Mouse (Mus musculus) small intestine, adult 2 months (tissue): ENCODE results near the gene Noc2l. TPM values are rescaled to one million over a fixed set of nuclear protein-coding genes. Genes with fewer than 3 reads are reported as not detected.

Source experiments
- H3K27ac ChIP-seq: fragments of 200-500 bp; 2 replicates; pipeline ENCODE4 v1.5.1; 2012; ENCODE audit warnings: low read depth, low read length, control low read depth, inconsistent platforms; ENCODE audit not compliant: insufficient read depth
- H3K27me3 ChIP-seq: fragments of 200-500 bp; 2 replicates; pipeline ENCODE4 v1.6.1; 2012; ENCODE audit warnings: mild to moderate bottlenecking, moderate library complexity, low read length, inconsistent platforms; ENCODE audit not compliant: control insufficient read depth, insufficient read depth
- H3K36me3 ChIP-seq: fragments of 200-500 bp; 2 replicates; pipeline ENCODE4 v1.6.1; 2012; ENCODE audit warnings: mild to moderate bottlenecking, low read length, control low read depth, inconsistent platforms; ENCODE audit not compliant: control insufficient read depth, insufficient read depth
- H3K4me1 ChIP-seq: fragments of 200-500 bp; 2 replicates; pipeline ENCODE4 v1.6.1; 2012; ENCODE audit warnings: low read length, inconsistent platforms, mixed read lengths; ENCODE audit not compliant: control insufficient read depth, insufficient read depth, insufficient read length
- H3K4me3 ChIP-seq: fragments of 200-500 bp; 2 replicates; pipeline ENCODE4 v1.5.1; 2012; ENCODE audit warnings: low read depth, mild to moderate bottlenecking, control low read depth, inconsistent platforms, low read length, moderate library complexity
- CTCF ChIP-seq: fragments of 200-500 bp; IDR thresholded peaks from 2 replicates; pipeline ENCODE4 v1.5.1; 2012; ENCODE audit warnings: low read depth, mild to moderate bottlenecking, control low read depth, inconsistent platforms, low read length, moderate library complexity, mixed read lengths; ENCODE audit not compliant: insufficient replicate concordance, insufficient read length; ENCODE audit errors: extremely low read depth
- POLR2A ChIP-seq: fragments of 200-500 bp; IDR thresholded peaks from 2 replicates; pipeline ENCODE4 v1.6.1; 2012; ENCODE audit warnings: low read depth, mild to moderate bottlenecking, control low read depth, inconsistent platforms, low read length, moderate library complexity
- WGBS: fragments of 180-500 bp; shearing (Covaris S2); methylation state at CpG from one replicate; pipeline ENCODE4 v1.1.7; 2018; 5-methylcytosine and 5-hydroxymethylcytosine counted together
- polyA plus RNA-seq: library from polyadenylated mRNA; depleted of rRNA; stranded (reverse); fragments of >200 nt; gene quantifications from 2 replicates; pipeline ENCODE4 v1.2.3, GENCODE M21; 2012

The Noc2l gene
- polyA plus RNA-seq, 1 experiment: 37.0 TPM

DNA sequence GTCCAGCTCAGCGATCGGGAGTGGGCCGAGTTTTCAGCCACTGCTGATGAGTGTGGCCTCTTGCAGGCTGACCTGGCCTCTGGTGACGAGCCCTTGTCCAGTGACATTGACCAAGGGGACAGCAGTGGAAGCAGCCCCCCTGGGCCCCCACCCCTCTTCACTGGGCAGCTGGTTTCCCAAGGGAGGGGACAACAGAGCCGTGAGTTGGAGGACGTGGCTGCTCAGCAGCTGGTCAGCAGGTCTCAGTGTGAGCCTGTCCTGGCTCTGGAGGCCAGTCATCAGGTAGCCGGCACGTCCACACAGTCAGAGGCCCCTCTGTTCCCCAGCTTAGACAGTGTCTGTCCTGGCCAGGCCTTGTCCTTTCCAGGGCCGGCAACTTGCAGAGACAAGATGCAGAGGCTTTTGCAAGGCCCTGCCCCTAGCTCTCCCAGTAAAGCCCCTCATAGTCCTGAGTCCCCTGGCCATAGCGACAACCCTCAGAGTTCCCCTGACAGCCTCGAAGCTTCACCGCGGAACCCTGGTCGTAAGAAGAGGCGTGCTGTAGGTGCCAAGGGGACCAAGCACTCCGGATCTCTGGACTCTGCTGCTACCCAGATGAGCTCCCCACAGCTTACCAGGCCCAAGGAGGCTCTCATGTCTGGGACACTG lies 18.7 kb upstream of the Noc2l start:
- Histone ChIP-seq H3K4me1 (no peaks in the 10 kb centered on the region), H3K27ac (no peak overlapping the region), H3K36me3 (no peaks in the 10 kb centered on the region; the same call in 1 of the 2 replicates), H3K4me3 (no peak overlapping the region), H3K27me3 (no peaks in the 10 kb centered on the region)
- WGBS: 85% methylated on average over 16 of the region's 16 CpGs
- no peak for TF ChIP-seq POLR2A
- no peak for TF ChIP-seq CTCF

DNA sequence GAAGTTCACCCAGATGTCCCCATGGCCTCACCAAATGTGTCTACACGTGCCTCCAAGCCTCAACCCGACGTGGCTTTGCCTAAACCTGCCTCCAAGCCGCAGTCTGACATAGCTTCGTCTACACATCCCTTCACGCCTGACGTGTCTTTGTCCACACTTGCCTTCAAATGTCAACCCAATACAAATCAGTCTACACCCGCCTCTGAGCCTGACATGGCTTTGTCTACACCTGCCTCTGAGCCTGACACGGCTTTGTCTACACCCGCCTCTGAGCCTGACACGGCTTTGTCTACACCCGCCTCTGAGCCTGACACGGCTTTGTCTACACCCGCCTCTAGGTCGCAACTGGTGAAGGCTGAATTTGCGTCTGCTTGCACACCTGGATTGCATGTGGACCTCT lies 18.0 kb upstream of the Noc2l start:
- H3K4me1 ChIP-seq: no peaks in the 10 kb centered on the region
- H3K27me3 ChIP-seq: no peaks in the 10 kb centered on the region
- no peak for TF ChIP-seq POLR2A
- TF ChIP-seq CTCF: no peak
- H3K4me3 ChIP-seq: no peak overlapping the region
- no peaks in the 10 kb centered on the region; the same call in 1 of the 2 replicates for H3K36me3 ChIP-seq
- no peak overlapping the region for H3K27ac ChIP-seq
- 63% methylated on average over 16 of the region's 16 CpGs for WGBS

DNA sequence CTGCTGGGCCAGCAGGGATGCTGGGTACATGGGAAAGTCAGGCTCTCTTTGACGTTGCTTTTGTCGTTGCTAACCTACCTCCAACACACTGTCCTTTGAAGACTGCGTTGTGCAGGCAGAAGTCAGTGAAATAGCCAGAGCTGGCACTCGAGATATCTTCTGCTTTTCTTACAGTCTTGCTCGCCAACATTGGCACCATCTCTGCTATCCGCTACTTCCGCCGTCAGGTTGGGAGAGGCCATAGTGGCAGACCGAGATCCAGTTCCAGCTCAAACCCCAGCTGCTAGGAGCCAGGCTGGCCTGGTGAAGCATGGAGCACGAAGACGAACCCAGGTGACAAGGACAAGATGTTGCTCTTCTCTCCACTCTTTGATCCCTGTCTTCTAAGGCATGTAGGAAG lies 15.9 kb upstream of the Noc2l start:
- TF ChIP-seq CTCF (no peak), POLR2A (no peak)
- H3K27ac ChIP-seq: no peak overlapping the region
- H3K4me1 ChIP-seq: no peaks in the 10 kb centered on the region
- H3K4me3 ChIP-seq: no peak overlapping the region
- H3K27me3 ChIP-seq: no peaks in the 10 kb centered on the region
- no peaks in the 10 kb centered on the region; the same call in 1 of the 2 replicates for H3K36me3 ChIP-seq
- 93% methylated on average over 11 of the region's 11 CpGs for WGBS

DNA sequence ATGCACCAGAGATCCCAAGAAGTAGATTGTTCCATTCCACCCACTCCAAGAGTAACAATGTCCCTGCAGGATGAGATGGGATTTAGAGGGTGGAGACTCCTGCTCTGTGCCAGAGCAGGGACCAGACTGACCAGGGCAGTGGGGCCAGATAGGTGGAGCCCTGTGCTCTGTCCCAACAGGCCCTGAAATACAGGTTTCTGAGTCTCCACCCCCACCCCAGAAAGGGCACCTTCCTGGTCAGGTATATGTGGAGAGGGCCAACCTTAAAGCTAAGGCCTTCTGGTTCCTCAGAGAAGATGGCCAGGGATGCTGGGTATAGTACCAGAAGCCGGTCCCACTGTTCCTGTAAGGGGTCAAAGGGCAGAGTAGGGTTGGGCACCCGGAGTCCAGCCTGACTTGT lies 11.5 kb upstream of the Noc2l start:
- no peak overlapping the region for H3K4me3 ChIP-seq
- no peak overlapping the region for H3K27ac ChIP-seq
- TF ChIP-seq POLR2A: no peak
- TF ChIP-seq CTCF: no peak
- no peaks in the 10 kb centered on the region for H3K27me3 ChIP-seq
- H3K4me1 ChIP-seq: peaks cover 11% of the 10 kb centered on the region
- 42% methylated on average over 2 of the region's 2 CpGs for WGBS
- H3K36me3 ChIP-seq: no peaks in the 10 kb centered on the region; the same call in 1 of the 2 replicates

DNA sequence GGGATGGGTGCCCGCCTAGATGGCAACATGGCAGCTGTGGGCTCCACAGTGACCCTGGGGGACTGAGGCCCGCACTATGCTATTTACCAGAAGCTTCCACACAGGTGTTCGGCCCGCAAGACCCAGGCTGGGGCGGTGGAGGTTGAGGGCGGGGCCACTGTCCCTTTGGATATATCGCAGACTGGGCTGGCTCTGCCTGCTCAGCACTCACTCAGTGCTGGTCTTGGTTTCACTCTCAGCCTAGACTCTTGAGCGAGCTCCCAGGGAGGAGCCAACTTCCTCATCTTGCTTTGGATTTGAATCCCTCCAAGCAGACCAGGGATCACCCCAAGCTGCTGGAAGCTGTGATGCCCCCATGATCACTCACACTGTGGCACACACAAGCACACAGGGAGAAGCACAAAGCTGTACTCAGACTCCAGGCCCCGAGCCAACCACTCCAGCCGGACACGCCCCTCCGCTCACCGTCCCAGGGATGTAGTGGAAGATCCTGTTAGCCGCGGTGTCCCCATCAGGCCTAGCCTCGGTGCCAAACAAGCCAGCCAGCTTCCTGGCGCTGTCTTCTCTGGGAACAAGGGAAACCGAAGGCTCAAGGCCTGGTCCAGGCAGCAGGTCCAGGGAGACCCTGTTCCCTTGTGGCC lies 7.9 kb upstream of the Noc2l start:
- H3K4me1 ChIP-seq: peaks cover 11% of the 10 kb centered on the region
- H3K4me3 ChIP-seq: peak overlapping the region; percentile 69
- WGBS: 20% methylated on average over 18 of the region's 18 CpGs
- H3K36me3 ChIP-seq: peaks cover 8% of the 10 kb centered on the region
- no peak for TF ChIP-seq CTCF
- TF ChIP-seq POLR2A: no peak
- peak overlapping the region; percentile 32 for H3K27ac ChIP-seq
- H3K27me3 ChIP-seq: no peaks in the 10 kb centered on the region

DNA sequence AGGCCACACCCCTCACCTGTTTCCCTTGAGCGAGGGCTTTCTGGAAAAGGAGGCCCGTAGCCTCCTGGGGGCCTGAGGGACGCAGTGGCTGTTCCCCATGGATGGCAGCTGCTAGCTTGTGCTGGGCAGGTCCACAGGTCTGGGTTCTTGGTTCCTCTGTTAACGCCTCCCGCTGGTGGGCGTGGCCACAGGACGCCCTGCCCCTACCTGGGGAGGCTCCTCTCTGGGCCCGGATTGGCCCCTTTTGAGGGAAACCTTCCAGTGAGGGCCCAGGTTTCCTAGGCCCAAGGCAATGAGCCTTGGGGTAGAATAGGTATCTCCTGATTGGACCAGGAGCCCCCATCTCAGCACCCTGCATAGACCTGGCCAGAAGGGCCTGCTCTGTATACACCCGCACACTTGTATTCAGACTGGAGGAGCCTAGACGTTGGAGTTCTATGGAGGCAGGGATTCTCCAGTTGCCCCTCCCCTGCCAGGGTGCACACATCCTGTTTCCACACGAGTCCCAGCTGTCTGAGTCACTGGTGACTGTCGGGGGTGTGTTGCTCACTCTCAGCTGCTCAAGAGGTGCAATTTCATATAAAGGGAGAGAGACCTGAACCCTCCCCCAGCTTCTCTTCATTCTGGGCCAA lies 7.3 kb upstream of the Noc2l start:
- H3K36me3 ChIP-seq: peaks cover 8% of the 10 kb centered on the region
- peak overlapping the region; percentile 69 for H3K4me3 ChIP-seq
- H3K27ac ChIP-seq: peak overlapping the region; percentile 32
- no peaks in the 10 kb centered on the region for H3K27me3 ChIP-seq
- WGBS: 25% methylated on average over 12 of the region's 12 CpGs
- TF ChIP-seq CTCF: no peak
- TF ChIP-seq POLR2A: peak; percentile 64; the same call in 1 of the 2 replicates
- H3K4me1 ChIP-seq: peaks cover 11% of the 10 kb centered on the region

DNA sequence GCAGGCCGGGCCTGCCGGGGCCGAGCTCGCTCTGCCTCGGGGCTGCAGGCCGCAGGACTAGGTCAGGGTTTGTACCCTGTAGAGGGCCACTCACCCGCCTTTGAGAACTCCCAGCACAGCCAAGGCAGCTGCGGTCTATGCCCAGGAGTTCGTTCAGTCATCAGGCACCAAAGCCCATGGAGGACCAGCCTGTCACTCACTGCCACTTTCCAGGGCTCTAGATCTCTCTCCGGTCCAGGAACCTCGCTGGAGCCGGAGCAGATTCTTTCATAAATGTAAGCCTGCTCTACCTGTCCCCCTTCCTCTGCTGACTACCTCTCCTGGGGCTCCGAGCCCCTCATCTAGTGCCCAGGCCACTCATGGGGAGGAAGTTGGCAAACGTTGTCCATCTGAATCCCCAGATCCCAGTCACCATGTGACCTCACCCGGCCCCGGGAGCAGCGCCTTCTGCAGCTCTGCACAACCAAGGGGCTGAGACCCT lies 1.7 kb upstream of the Noc2l start:
- Histone ChIP-seq H3K4me3 (peak overlapping the region; percentile 62), H3K4me1 (peaks cover 3% of the 10 kb centered on the region), H3K27ac (no peak overlapping the region), H3K27me3 (no peaks in the 10 kb centered on the region), H3K36me3 (peaks cover 9% of the 10 kb centered on the region)
- 16% methylated on average over 17 of the region's 17 CpGs for WGBS
- no peak for TF ChIP-seq POLR2A
- no peak for TF ChIP-seq CTCF
